Mouse (Mus musculus) layer of hippocampus, adult 8-10 months (tissue): ENCODE measurements at regions not wholly inside any gene's neighbourhood (a gene's known extent, or its start where the extent isn't known, plus 50 kb on each side); places are given as distances from the start of the nearest gene placed in this dataset.

ENCODE experiments used
- DNase-seq, 2 experiments: peaks; one replicate each; pipeline ENCODE4 v3.0.0; 2022; ENCODE audit warnings: low spot score in 2 of 2

DNA sequence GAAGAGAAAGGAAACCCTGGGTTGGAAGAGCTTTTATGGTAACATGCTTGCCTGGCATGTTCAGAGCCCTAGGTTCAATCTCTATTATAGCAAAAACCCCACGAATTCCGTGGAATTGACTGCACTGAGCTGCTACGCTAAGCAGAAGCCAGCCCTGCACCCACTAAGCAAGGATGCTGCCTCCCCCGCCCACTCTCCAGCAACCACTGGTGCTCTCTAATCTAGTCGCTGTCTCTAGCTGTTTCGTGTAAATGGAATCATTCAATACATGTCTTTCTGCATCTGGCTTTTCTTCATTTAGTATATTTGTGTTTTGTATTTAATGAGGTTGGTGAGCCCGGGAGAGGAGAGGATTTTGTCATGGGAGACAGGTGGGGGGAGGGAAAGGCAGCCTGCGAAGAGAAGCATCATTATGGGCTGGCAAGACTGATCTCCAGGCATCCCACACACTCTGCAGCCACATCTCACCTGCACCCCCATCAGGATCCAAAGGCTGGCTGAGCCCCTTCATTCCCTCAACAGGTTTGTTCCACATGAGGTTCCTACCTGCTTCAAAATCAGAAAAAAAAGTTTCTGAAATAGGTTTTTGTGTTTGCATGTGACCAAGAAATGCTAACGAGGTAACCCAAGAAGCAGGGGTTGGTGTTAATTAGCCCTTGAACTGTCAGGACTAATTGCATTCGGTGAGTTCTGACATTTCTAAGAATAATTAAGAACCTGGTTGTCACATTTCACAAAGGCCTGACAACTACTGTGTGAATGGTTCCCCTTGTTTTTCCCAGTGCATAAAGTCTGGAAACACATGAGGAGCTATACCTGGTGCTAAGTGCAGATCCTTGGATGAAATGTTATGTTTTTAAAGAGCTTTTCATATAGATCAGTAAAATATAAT is 68.6 kb upstream of the Ubl3 start:
- DNase-seq = peak in 1 of 2 experiments; percentile 27

DNA sequence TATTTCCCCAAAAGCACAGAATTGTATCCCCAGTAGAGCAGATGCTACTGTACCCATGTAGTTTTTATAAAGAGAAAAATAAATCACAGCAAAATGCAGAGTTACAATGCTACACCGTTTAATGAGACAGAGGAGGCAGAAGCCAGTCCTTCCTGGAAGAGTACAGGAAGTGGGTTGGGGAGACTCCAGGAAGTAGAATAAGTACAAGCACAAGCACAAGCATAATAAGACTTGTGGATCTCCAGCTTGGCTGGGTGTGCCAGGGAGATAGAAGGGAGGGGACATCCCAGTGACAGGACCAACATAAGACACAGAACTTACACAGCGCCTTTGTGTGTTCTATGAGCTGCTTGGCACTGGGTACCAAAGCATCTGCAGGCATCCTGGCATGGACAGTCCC is 67.3 kb upstream of the Ubl3 start:
- no peak for DNase-seq

DNA sequence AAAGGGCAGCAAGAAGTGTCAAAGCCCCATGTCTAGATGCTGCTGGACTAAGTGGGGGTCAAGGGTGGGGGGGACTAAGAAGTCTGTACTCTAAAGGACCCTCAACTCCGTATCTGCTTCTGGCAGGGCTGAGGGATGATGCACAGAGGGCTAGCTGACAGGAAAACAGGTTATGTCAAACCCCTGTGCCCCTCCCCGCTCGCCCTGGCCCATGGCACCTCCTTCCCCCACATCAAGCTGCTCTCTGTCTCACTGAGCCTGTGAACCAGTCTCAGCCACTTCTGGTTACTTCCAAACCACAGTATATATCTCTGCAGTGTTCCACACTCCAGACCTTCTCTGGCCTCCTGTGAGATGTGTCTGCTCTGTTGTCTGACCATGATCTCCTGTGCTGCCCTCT is 63.8 kb upstream of the Ubl3 start:
- no peak for DNase-seq

DNA sequence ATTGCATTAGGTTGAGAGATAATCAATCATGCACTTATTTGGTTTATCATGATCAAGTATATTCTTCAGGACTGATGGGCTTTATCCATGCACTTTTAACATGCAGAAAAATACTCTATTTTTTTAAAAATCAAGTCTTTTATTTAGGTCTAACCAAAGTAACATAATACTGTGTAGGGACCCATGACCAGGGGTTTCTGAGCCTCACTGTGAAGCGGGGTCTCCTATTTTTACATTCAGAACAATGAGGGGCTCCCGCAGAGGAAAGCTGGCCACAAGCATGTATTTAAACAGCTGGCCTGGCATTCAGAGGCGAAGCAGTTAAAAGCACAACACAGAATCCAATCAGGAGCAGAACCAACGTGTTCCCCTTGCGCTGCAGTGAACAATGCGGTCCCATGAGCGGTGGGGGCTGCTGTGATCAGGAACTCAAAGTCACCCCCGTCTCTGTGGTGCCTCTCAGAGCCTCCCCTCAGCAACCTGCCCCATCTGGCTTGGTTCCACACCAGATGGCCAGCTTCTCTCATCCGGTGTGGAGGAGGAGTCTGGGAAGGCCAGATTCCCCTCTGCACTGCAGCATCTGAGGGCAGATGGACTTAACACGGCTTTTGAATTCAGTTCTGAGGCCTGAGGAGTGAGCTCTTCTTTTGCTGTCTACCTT is 63.2 kb upstream of the Ubl3 start:
- peak in 1 of 2 experiments; percentile 12 for DNase-seq

DNA sequence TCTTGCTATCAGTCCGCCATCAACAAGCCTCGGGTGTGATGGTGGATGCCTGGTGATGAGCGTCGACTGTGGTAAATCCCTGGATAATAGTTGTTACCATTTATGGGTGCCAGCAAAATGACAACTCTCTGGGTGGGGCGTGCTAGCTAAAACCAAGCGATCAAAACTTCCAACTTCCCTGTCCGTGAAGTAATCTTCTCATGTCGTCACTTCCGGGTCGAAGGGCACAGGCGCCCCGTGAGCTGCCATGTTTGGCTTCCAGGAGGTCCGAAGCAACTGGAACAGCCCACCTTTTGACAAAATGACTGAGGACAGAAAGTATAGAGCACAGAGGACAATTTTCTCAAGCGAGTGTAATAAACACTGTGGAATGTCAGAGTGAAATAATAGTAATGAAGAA is 62.5 kb upstream of the Ubl3 start:
- DNase-seq = no peak

DNA sequence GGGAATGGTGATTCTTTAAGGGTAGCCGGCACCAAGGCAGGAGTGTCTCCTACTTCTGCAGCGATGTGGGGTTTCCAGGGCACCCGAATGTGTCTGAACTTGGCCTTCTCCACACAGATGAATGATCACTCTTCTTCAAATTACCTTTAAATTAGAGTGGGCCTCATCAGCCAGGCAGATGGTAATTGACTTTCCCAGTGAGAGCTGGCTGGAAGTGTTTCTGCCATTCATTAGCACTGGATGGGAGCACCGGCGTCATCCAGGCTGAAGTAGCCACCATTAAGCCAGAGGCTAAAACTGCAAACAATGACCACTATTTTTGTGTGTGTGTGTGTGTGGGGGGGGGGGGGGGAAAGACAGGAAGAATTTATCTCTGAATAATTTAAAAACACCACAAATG is 58.7 kb upstream of the Ubl3 start:
- no peak for DNase-seq

DNA sequence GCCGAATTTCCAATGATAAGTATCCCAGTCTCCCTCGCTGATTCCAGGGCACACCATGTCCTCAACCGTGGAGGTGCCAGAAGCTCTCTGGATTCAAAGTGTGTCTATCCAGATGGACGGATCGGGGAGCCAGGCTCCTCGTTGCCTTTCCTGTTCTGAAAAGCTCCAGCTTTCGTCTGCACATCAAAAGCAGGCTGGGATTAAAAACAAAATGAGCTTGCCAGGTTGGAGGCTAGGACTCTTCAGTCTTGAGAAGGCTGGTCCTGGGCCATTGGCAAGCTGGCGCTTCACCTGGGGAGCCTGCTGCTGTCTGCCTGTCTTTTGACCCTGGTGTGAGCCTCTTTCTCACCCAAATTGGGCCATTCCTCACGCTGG is 56.9 kb upstream of the Ubl3 start:
- peak; percentile 15 to 43 for DNase-seq

DNA sequence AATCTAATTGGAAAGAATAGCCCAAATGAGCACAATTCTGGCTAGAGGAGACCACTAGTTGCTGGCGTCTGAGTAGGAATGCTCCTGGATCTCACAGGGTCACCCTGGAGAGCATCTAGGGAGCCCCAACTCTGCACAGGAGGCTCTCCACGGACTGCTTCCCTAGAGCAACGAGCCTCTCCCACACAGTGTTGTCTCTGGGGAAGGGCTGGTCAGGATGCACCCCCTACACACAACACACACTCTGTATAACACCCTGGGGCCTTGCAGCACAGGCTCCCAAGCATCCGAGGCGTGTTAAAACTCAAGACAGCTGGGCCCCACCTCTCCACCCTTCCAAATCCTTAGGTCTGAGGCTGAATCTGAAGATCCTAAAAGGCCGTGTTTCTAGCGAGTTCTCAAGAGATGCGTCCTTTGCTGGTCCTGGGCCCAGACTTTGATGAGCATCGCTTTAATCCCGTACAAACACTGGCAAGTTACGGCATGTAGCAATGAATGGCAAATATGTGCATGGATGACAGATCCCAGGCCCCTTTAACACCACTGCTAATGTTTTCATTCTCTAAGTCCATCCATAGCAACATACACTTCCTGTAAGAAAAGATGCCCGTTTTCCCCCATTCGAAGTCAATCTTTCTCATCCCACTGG is 56.4 kb upstream of the Ubl3 start:
- no peak for DNase-seq

DNA sequence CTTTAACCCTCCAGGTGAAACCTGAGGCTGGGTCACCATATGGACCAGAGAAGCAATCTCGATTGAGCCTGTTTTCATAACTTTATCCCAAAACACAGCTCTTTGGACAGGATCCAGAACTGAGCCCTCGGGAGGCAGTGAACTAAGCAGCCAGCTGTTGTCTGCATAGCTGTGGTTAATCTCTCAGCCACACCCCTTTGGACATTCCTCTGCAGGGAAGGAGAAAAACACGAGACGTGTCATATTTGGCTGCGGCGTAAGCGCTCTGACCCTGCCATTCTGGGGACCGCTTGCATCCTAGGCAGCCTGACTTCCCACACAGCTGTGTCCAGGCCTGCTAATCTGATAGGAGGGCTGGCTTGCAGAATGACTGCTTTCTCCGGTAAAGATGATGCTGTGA is 55.6 kb upstream of the Ubl3 start:
- DNase-seq = no peak

DNA sequence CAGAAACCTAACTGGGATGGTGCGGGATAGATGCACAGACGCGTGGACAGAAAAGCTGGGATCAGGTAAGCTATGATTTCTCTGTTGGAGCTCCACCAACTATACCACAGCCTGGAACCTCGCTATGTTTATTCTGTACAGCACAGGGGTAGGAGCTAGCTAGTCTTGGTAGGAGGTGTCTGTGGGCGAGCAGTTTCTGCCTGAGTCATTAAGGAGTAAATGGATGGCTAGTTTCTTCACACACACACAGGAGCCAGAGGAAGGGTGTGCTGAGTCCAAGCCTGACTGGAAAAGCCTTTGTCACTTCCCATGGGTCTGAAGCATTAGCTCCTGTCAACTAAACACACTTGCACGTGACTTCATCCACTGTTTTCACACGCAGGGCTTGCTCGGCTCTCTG is 53.1 kb upstream of the Ubl3 start:
- no peak for DNase-seq
